Mouse (Mus musculus) erythroblast, embryonic 14.5 days (primary cell): ENCODE results near the gene Slc35f6.

ENCODE experiments used
- GATA1 ChIP-seq: IDR thresholded peaks from 2 replicates; pipeline ENCODE4 v1.6.1; 2012; ENCODE audit warnings: low read length, inconsistent platforms, mixed read lengths
- TAL1 ChIP-seq: IDR thresholded peaks from 3 replicates; pipeline ENCODE4 v1.6.1; 2012; ENCODE audit warnings: low read length, inconsistent platforms, mixed read lengths

DNA sequence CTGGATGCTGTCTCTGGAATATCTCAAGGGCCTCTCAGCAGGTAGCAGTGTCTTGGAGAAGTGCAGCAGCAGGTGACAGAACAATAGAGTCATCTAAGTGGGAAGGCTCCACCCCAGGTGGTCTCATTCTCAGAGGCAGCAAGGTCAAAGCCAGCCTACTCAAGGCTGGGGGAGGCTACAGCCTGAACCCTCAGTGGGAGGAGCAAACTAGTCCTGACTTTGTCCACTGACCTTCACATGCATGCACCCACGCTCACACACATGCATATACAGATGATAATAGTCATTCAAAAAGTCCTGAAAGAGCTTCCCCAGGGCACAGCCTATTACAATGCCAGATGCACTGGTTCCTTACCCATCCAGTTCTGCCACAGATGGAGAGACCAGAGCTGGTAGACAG lies 12.5 kb downstream of the Slc35f6 start:
- no peak for TF ChIP-seq GATA1
- TF ChIP-seq TAL1: no peak
